Mouse (Mus musculus) T-helper 17 cell (primary cell): ENCODE data around the gene Hagh.

Source experiments
- in situ Hi-C, 2 experiments: fragments of 300-600 bp; cut with MboI, MseI; formaldehyde crosslinking; loops; 1 replicate in 1 of 2; 2 replicates in 1 of 2; pipeline ENCODE4 v1.15.1; 2025; ENCODE audit warnings: high pct_unique_total_duplicates in 2 of 2

Hagh gene

DNA sequence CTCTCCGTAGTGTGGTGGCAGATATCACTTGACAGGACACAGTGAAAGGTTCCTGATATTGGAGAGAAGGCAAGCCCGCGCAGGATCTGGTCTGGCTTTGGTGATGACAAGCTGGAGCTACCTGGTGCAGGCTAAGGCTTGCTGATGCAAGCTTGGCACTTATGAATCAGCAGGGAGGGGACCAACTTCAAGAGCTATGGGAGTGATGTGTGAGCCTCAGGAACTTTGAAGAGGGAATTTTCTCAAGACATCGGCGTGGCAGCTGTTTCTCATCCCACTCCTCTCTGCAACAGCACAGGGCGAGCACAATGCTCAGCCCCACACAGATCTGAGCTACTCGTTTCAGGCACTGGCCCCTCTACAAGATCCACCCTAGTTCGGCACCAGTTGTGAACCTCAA lies at the start of gene Hagh:
Gene Hagh, plus strand, starts transcription at position 302 of the 400 bp plus-strand sequence.
- in situ Hi-C loops: loop anchor here in 1 of 2 experiments (5.0 kb wide), 1 partner anchor 42 kb away; no protein-coding TSS in a partner anchor

DNA sequence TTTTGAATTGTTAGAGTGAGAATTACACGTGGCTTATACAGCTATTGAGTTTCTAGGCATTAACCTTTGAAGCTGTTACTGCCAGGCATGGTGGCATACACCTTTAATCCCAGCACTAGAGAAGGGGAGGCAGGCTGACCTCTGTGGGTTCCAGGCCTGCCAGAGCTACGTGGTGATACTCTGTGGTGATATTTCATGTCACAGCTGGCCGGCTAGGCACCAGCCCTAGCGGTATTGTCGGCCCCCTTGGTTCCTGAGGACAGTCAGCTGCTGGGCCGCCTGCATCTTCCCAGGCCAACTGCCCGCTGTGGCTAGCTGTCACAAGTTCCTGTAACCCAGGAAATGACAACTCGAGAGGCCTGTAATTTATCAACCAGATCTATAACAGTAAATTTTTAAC lies 47.8 kb upstream of the Hagh start:
- in situ Hi-C loops: loop anchor here in 1 of 2 experiments (25.0 kb wide), 1 partner anchor 1595 kb away; no protein-coding TSS in a partner anchor

DNA sequence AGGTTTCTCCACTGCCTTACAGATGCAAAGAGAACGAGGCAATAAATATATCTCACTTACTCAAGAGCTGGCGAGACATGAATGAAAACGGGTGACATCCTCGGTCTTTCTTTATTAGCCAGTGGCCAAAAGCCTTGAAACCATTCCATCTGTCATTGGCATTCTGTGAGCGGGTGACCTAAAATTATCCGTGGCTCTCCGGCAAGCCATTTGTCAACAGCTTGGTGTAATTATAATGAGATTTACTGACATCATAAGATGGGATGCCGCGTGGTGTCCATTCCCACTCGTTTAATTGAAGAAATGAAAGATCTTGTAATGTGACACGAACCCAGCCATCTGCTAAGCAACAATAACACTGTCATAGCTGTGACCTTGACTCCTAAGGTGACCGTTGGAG lies 45.2 kb upstream of the Hagh start:
- in situ Hi-C loops: loop anchor here in 1 of 2 experiments (25.0 kb wide), 1 partner anchor 1593 kb away; no protein-coding TSS in a partner anchor

DNA sequence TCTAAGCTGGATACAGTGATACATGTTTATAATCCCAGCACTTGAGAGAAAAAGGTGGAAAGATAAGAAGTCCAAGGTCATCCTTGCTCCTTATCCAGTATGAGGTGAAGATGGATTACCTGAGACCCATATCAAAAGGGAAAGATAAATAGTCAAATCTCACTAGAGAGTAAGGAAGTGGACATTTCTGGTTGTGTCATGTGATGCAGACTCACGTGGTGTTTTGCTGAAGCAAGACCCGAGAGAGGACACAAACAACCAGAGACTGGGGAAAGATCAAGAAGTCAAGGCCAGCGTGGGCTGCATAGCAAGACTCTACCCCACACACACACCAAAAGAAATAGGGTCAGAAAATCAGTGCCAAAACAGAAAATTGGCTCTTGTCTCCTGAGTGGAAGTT lies 43.0 kb upstream of the Hagh start:
- in situ Hi-C loops: loop anchor here in 1 of 2 experiments (25.0 kb wide), 1 partner anchor 1590 kb away; no protein-coding TSS in a partner anchor

DNA sequence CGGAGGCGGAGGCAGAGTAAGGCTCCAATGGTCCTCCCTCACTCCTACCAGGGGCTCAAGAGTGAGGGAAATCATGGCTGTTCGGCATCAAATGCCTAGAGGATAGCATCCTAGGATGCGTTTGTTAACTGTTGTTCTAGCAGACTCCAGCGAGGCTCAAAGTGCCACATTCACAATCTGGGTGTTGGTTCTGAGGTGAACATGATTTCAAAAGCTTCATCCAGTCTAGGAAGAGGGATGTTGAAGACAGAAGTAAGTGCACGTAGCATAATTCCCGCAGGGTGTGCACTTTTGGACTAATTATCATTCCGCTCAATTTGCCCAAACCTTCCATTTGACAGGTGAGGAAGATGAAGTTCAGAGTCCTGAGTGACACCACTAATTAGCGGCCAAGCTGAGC lies 41.7 kb upstream of the Hagh start:
- in situ Hi-C loops: loop anchor here in 1 of 2 experiments (25.0 kb wide), 1 partner anchor 1589 kb away; no protein-coding TSS in a partner anchor

DNA sequence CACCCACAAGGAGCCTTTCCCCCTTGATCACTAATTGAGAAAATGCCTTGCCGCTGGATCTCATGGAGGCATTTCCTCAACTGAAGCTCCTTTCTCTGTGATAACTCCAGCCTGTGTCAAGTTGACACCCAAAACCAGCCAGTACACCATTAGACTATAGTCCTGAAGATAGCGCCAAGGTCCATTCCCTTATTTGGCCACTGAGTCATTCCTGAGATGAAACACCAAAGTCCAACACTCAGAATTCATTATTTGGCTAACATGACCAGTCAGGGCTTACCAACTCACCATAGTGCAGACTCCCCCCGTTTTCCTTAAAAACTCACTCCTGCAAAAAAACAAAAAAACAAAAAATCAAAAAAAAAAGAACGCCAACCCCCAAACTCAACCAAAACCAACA lies 40.5 kb upstream of the Hagh start:
- in situ Hi-C loops: loop anchor here in 1 of 2 experiments (25.0 kb wide), 1 partner anchor 1588 kb away; no protein-coding TSS in a partner anchor

DNA sequence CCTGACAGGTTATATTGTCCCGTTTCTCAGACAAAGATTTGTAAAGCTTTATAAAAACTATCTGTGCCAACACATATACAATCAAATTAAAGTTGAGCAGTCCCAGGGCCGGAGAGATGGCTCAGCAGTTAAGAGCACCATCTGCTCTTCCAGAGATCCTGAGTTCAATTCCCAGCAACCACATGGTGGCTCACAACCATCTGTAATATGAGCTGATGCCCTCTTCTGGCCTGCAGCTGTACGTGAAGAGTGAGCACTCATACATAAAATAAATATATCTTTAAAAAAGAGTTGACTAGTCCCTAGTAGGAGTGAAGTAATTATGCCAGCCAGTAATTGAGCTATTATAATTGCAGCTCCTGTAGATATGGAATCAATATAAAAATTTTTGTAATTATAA lies 39.4 kb upstream of the Hagh start:
- in situ Hi-C loops: no loop called here

DNA sequence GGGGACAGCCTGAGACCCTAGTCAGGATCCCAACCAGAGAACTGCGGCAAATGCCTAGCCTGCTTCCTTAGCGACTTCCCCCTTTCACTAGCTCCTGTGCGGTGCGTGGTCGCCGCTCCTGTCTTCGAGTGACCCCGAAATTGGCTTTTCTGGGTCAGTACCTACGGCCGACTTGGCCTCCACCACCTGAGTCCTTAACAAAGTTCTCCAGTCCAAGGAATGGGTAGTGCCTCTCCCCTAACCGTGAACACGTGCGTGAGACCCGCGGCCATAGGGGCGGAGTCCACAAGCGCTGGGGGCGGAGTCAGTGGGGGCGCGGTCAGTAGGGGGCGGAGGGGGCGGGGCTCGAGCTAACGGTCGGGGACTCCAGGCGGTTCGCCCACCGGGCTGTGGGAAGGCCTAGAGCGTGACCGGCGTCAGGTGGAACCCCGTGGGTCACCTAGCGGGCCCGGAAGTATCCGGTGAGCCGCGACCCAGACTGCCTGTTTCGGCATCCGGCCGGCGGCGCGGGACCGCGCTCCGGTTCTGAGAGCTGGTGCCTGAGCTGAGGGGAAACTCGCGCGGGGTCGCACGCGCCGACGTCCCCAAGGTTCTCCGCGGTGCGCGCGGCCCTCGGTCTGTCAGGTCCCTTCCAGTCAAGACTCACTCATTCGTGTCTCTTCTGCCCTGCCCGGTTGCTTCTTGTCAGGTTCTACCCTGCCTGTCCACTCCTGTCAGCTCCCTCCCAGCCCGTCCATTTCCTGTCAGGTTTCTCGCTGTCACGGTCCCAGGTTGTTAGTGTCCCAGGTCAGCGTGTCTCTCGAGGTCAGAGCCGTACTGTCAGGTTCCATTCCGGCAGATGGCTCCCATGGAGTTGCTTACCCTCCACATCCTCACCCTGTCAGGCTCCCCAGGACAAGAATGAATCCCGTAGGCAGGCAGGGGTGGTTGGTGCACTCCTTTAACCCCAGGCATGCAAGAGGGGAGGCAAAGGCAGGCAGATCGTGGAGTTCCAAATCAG lies 35.7 kb upstream of the Hagh start, which contains the start of gene Meiob:
Gene Meiob, plus strand, starts transcription at position 338 of the 1,000 bp plus-strand sequence.
- in situ Hi-C loops: no loop called here

DNA sequence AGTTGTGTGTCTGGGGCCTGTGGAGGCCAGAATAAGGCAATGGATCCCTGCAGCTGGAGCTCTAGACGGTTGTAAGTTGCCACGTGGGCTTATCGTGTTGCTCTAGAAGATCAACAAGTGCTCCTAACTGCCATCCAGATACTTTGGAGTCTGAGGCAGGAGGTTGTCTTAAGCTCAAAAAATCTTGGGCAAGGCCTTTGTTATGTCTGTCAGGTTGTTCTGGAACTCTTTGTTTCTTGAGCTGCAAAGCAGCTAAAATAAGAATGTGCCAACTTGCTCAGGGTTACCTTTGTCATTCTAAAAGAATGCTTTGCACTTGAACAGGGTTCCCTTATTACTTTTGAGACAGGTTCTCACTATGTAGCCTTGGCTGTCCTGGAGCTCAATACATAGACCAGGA lies 28.7 kb upstream of the Hagh start:
- in situ Hi-C loops: loop anchor here in 1 of 2 experiments (5.0 kb wide), 1 partner anchor 64 kb away; no protein-coding TSS in a partner anchor

DNA sequence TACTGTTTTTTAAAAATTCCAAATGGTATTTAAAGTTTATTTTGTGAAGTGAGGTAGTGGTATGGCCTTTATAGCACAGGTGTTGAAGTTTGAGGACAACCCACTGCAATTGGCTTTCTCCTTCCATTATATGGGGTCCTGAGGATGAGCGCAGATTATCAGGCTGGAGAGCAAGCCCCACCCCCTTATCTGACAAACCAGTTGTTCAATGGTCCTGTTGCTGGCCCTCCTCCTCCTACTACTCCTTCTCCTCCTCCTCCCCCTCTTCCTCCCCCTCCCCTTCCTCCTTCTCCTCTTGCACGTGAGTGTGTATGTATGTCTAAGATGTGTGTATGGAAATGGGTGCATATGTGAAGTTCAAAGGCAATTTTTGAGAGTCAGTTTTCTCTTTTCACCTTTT lies 27.7 kb upstream of the Hagh start:
- in situ Hi-C loops: loop anchor here in 1 of 2 experiments (5.0 kb wide), 1 partner anchor 65 kb away; no protein-coding TSS in a partner anchor

DNA sequence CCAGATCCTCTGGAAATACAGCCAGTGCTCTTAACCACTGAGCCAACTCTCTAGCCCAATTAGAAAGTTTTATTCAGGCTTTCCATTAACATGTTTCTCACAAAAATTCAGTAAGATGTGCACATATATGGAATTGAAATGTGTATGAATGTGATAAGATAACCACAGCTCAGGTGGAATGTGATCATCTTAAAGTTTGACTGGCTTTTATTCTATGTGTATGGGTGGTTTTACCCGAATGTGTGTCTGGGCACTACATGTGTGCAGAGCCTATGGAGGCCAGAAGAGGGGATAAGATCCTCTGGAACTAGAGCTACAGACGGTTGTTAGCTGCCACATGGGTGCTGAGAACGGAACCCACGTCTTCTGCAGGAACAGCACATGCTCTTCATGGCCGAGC lies 24.7 kb upstream of the Hagh start:
- in situ Hi-C loops: no loop called here

DNA sequence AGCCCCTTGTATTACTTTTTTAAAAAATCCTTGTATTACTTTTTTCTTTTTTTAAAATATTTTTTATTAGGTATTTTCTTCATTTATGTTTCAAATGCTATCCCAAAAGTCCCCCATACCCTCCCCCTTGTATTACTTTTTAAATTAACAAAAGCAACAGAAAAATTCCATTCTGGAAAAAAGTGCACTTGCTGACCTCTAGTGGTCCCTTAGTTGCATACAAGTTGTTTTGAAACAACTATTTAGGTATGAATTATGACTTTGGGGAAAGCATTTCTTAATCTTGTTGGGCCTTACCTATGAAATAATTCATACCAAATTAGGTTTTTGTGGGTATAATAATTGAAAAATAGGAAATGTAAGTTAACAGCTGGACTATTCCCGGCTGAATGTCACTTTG lies 22.4 kb upstream of the Hagh start:
- in situ Hi-C loops: no loop called here

DNA sequence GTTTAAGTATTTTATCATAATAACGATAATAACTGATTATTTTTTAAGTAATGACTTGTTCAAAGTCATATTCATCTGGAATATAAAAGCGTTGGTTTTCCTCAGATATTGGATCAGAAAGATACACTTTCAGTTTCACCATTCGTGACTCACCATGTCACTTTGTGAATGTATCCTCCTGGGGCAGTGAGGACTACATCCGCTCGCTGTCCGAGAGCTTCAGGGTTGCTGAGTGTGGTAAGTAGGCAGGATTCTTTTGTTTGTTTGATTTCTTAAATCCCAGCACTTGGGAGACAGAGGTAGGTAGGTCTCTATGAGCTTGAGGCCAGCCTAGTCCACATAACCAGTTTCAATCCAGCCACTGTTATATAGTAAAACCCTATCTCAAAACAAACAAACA lies 21.8 kb upstream of the Hagh start:
- in situ Hi-C loops: no loop called here

DNA sequence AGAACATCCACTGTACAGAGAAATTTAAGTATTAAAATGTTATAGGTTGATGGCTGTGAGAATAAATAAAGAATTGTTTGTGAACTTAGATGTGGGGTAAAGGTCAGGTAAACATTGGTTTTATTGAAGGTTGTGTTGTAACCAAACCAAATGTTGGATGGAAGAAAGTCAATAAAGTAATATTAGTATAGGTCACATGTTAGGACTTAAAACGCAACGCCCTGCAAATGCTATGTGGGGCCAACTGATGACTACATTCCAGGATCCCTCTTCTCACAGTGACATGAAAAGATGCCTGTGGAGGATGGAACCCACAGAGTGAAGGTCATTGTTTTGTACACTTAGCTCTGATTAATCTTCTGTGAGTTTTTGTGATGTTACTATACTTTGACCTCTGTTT lies 20.5 kb upstream of the Hagh start:
- in situ Hi-C loops: no loop called here

DNA sequence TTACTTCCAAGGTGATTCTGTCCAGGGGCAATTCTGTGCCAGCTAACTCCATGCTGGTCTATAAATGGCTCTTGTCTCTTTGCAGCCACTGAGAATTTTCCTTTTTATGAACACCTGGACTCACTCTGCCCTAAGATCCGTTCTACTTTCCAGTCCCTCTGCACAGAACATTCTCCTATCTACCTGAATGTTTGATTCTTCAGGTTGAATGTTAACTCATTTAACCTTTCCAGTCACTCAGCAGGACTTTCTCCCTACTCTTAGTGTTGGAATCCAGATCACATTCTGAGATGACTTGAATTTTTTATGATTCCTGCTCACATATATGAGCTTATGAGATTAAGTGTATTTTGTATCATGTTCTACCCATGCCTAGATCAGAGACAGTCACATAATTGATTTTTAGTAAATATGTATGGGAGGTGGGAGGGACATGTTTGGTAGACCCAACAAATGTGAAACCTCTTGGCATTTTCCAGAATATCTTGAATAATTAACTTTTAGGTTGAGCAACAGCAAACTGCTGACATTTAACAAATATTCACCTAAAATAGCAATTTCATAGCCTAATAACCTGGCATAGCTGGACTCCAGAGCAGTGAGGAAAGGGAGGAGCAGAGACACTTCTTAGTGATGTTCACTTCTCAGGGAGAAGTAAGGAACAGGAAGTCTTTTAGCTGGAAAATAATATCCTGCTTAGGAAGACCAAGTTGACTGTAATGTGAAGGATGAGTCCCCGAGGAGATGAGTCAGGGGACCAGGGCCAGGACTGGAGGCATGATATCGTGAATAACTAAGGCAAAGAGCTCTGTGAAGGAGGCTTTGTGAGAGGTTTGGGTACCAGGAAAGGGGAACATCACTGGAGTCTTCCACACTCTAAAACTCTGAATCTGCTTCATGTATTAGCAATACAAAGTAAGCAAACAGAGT lies 18.3 kb upstream of the Hagh start:
- in situ Hi-C loops: no loop called here

DNA sequence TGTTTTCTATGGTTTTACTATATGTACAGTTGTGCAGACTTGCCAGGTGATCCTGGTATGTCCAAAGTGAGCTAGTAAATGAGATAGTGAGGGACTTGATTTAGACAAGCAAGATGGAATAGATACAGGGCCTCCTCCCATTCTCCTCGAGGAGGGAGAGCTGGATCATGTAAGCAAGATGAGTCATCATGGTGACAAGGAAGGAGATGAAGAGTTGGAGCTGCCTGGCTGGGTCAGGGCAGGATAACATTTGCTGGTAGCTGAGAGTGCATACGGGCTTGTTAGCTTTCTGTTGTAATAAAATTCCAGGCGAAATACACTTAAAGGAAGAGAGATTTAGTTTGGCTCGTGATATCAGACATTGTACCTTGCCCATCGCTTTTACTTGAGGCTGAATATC lies 398 bp downstream of the Hagh start:
- in situ Hi-C loops: loop anchor here in 1 of 2 experiments (5.0 kb wide), 1 partner anchor 42 kb away; no protein-coding TSS in a partner anchor

DNA sequence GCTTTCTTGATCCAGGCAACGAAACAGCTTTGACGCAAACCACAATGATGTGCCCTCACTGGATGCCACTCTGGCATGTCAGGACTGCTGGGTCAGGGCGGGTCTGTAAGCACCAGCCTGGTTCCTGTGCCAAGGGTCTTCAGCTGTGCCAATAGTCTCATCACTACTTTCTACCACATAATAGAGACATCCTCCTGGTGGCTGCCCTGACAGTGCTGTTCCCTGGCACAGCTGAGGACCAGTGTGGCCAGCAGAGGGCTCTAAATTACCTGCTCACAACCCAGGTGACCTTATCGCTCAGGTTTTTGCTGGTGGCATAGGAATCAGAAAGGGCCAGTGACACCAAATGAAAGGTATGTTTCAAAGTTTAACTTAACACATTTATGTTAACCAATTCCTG lies 1.2 kb downstream of the Hagh start:
- in situ Hi-C loops: loop anchor here in 1 of 2 experiments (5.0 kb wide), 1 partner anchor 41 kb away; no protein-coding TSS in a partner anchor

DNA sequence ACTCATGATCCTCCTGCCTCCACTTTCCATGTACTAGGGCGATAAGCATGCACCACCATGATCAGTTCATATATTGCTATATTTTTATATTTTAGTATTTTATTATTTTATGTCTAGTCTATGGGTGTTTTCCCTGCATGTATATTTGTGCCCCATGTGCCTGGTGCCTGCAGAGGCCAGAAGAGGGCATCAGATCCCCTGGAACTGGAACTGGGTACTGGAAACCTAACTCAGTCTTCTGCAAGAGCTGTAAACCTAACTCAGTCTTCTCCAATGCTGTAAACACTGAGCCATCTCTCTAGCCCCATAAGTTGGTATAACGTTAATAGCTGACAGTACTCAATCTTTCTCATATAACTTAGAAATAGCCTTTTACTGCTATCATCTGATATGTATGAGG lies 2.7 kb downstream of the Hagh start:
- in situ Hi-C loops: loop anchor here in 1 of 2 experiments (5.0 kb wide), 1 partner anchor 40 kb away; no protein-coding TSS in a partner anchor

DNA sequence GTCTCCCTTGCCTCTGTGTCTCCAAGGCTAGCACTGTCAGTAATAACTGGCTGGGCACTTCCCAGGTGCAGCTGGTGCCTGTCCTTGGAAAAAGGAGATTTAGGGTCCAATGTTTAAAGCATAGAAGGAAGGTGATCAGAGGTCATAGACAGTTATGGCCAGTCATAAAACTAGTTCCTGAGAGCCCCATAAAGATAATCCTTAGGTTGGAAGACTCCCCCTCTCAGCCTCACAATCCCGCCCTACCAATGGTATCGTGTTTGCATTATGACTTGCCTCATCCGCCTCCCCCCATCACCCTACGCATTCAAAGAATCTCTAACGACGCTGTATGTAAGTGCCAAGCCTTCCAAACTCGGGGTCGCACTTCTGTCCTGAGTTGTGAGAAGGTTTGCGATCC lies 4.6 kb downstream of the Hagh start:
- in situ Hi-C loops: loop anchor here in 1 of 2 experiments (5.0 kb wide), 1 partner anchor 38 kb away; no protein-coding TSS in a partner anchor

DNA sequence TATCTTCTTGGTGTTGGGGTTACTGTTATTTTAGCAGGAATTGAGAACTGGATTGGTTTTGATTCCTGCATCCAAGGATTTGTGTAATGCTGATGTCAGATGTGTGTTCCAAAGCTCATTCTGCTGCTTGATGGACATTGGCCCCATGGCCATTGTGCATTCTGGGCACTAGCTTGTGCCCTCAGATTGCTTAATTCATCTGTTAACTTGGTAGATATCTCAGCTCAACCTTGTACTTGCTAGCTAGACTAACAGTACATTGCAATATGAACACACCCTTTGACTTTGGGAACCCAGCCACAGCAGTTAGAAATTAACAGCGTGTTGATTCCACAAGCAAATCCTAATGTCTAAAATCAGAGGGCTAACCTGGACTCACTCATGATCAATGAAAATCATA lies 7.4 kb downstream of the Hagh start:
- in situ Hi-C loops: no loop called here

DNA sequence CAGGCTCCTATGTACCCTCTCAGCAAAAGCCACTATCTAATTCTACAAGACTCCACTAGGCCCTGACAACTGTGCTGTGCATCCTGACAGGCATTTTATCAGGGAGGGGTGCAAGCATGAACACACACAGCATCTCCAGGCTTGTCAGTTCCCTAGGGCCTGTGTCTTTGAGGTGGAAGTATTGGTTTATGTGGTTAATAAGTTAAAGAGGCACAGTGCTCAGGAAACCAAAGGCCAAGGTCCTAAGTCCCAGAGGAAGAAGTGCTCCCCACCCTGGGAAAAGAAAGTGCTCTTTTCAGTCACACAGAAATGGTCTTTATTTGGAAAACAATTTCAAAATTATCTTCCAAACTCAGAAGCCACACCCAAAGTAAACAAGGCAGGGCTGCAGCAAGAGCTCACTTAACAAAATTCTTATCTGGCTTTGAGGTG lies 8.7 kb downstream of the Hagh start:
- in situ Hi-C loops: no loop called here
